Mouse (Mus musculus) neutrophil, adult 65 days (primary cell): ENCODE data around the gene Cckar. TPM values are rescaled to one million over a fixed set of nuclear protein-coding genes. Genes with fewer than 3 reads are reported as not detected.

Experiments used
- total RNA-seq: library from RNA; stranded (reverse); gene quantifications from 2 replicates; pipeline ENCODE4 v1.2.4, GENCODE M21; 2023

The Cckar gene
- total RNA-seq = not detected in 2 replicates

DNA sequence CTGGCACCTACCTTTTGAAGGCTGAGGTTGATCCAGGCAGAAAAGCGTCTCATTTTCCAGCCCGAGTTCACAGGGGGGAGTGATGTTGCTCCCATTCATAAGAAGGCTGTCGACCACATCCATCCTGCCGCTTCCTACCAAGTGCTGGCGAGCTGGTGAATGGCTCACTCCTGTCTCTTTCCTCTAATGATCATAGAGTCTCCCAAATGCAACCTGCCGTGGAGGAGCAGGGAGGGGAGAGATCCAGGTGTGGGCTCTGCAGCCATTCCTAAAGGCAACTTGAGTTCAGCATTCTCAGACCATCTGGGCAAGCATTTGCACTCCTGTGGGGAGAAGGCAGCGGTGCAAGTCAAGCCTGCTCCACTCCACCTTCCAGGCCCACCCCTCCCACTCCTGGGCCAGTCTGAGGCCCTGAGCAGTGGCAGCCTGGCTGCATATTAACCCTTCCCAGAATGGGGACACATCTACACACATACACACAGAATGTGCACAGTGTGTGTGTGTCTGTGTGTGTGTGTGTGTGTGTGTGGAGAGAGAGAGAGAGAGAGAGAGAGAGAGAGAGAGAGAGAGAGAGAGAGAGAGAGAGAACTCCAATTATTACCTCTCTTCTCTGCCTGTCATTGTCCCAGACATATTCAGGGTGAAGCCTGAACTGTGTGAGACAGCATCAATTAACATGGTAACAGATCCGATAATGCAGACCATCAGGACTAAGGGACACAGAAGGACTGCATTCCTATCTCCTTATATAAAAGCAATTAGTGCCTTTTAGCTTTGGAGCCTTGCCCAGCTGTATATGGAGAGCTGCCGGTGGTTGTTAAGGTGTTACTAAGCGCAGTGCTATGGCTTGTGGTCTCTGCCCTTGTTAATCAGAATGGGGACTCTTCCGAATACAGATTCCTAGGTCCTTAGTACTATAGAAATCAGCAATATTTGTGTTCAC, at the start of gene Cckar:
Gene Cckar (minus strand): TSS at position 471 of the 943 bp plus-strand sequence.

Other genes with a start within 250 kb of the Cckar start
- gene Rbpj, start 241.6 kb downstream of the Cckar start, total RNA-seq = 54.1 and 56.9 TPM in 2 replicates
- gene Tbc1d19, start 101.9 kb upstream of the Cckar start, total RNA-seq = 2.8 and 3.7 TPM in 2 replicates